Mouse (Mus musculus) cerebellum, postnatal 36 days (tissue): Measurements from ENCODE around the gene Nectin1.

Source experiments
- DNase-seq, 2 experiments: peaks; one replicate each; pipeline ENCODE4 v3.0.0; 2021 to 2022; ENCODE audit warnings: mixed read lengths in 2 of 2

The Nectin1 gene

GRCm38 (mm10) chr9:43813156-43813555 is 69.4 kb downstream of the Nectin1 start:
- DNase-seq: no peak

DNA sequence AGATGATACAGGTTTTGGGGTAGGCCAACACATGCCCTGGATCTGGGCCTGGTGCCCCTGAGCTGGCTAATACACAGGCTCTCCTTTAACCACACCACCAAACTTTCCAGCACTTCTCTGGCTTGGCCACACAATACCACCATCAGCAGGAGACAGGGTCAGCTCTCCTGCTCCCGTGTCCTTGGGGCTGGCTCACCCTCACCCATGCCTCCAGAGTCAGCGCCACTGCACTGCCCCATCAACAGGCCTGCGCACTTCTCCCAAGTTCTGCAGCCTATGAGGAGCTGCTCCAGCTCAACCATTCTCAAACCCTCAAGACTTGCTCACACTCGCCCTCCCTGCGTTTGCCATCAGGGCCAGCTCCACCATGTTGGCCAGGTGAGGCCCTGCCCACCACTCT is 78.4 kb downstream of the Nectin1 start:
- DNase-seq: no peak

GRCm38 (mm10) chr9:43825178-43825577 is 81.4 kb downstream of the Nectin1 start:
- DNase-seq: no peak

DNA sequence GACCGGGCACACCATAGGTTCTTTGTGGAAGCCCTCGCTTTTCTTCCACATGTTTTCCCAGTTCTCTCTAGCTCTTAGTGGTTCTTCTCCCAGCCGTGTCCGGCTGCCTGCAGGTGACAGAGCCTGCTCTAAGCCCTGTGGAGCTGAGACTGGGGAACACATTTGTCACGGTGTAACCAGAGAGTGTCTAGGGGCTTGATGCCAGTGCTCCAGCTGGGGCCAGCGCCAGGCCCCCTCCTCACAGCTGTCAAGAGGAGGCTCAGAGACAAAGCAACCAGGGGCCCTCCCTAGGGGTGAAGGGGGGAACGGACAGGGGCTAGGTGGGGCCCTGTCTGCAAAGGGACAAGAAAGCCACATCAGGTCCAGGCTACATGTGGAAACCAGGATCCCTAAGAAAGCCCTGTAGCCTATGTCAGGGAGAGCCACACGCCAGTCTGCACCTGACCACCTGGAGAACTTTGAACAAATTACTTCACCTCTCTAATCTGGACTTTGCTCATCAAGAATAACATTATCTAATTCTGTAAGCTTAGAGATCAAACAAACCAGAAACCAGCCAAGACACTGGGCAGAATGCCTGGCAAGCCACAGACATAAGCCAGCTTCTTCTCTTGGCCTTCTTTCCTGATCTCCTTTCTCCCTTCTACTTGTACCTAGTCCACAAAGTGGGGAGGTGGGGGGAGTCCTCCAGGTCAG is 82.9 kb downstream of the Nectin1 start:
- DNase-seq: no peak

- DNase-seq: peak; percentile 22 to 32
Observed at GRCm38 (mm10) chr9:43827593-43827992, 83.8 kb downstream of the Nectin1 start.

DNA sequence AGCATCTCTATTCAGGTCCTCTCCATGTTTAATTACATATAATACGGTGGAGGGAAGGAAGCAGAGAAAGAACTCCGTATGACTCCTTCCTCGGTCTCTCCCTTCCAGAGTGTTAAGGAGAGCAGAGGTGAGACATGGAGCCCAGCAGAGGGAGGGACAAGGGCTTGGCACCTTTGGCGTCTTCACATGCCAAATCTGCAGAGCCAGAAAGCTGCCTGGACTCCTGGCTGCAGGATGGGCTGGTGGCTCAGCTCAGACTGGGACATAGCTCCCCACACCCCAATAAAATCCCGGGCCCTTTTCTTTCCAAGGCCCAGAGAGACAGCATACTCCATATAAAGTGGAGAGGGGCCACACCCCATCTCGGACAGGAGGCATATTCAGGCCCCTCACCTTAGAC is 85.2 kb downstream of the Nectin1 start:
- no peak for DNase-seq

- DNase-seq: no peak
Observed at GRCm38 (mm10) chr9:43833232-43833631, 89.4 kb downstream of the Nectin1 start.

DNA sequence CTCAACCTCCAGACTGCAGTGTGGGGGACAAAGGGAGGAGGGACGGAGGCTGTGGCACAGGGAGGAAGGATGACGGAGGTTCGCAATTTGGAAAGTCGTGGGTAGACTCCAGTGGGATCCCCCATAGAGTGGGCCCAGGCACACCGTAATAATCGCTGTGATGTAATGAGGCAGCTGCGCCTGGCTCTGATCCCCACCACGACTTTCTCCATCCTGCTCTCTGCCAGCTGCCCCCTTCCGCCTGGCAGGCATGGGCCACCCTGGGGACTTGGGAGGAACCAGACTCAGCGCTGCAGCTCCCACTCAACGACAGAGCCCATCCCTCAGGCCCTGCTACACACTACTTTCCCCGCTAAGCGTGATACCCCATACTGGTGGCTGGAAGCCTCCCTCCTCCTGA is 90.5 kb downstream of the Nectin1 start:
- DNase-seq: no peak

DNA sequence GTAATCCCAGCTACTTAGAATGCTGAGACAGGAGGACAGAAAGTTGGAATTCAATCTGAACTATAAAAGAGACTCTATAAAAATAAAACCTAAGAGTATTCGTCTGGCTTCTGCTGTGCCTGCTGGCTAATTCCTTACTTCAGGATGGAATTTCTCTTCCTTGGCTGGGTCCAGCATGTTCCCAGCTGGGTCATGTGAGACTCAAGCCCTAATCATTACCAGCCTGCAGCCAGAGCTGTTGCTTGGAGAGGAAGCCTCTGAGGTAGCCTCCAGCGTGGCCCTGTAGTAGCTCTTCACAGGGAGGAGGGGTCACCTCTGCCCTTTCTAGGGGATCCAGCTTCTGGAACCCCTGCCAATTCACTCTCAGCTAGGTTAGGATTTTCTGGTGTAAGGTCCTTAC is 94.8 kb downstream of the Nectin1 start:
- DNase-seq: no peak

GRCm38 (mm10) chr9:43842921-43843577 is 99.3 kb downstream of the Nectin1 start:
- DNase-seq: no peak

GRCm38 (mm10) chr9:43843711-43844127 is 99.9 kb downstream of the Nectin1 start:
- DNase-seq: no peak

DNA sequence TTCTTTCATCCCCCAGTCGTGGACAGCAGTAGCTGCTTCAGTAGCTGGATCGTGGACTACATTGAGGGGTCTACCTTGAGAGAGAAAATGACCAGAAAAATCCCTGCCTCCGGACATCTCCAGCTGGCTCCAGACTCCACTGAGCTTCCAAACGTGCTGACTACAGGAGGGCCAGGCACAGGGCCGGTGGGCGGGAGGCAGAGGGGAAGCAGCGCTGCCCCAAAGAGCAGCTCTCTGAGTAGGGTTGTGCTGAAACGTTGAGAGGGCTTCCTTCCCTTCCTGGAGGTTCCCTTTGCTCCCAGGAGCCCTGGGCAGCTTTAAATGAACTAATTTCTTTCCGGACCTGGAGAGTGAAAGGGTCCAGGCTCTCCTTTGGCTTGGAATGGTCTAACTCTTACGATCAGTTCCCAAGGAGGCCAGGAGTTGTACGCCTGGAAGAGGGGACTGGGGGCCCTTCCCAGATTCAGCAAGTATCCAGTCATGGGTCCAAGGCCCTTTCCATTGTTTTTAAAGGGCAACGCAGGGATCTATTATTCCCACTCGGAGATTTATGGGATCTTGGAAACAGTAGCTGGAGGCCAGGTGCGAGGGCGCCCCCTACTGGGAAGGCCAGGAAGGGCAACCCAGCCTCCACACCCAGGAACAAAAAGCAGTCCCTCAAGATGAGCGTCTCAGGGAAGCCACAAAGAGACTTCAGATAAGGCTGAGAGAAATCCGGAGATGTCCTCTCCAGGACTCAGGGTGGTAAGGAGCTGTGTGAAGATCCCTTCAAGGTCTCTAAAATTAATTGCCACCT is 102.1 kb downstream of the Nectin1 start:
- DNase-seq: peak; percentile 65 to 67

GRCm38 (mm10) chr9:43847861-43848260 is 104.1 kb downstream of the Nectin1 start:
- DNase-seq: no peak

- no peak for DNase-seq
Observed at GRCm38 (mm10) chr9:43850281-43850680, 106.5 kb downstream of the Nectin1 start.

DNA sequence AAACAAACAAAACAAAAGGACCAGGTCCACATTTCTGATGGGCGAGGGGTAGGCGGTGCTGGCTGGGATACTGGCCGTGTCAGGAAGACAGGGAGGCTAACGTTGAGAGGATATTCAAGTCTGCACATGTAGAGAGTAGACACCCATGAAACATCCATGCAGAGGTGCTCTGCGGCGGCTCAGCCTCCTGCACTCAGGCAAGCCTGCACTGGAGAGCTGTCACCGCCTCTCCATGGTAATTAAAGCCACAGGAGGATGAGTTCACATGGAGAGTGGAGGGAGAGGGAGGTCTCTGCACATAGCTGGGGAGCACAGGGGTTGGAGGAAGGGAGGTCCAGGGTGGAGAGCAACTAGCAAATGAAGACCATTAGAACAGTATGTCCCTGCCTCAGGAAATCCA is 107.4 kb downstream of the Nectin1 start:
- DNase-seq: no peak

- no peak for DNase-seq
Observed at GRCm38 (mm10) chr9:43855887-43856286, 112.1 kb downstream of the Nectin1 start.
